Mouse (Mus musculus): ENCODE results near the gene Gulp1. TPM values are rescaled to one million over a fixed set of nuclear protein-coding genes. Genes with fewer than 3 reads are reported as not detected.

Gulp1 gene
- polyA plus RNA-seq, 1 experiment, result not detected

DNA sequence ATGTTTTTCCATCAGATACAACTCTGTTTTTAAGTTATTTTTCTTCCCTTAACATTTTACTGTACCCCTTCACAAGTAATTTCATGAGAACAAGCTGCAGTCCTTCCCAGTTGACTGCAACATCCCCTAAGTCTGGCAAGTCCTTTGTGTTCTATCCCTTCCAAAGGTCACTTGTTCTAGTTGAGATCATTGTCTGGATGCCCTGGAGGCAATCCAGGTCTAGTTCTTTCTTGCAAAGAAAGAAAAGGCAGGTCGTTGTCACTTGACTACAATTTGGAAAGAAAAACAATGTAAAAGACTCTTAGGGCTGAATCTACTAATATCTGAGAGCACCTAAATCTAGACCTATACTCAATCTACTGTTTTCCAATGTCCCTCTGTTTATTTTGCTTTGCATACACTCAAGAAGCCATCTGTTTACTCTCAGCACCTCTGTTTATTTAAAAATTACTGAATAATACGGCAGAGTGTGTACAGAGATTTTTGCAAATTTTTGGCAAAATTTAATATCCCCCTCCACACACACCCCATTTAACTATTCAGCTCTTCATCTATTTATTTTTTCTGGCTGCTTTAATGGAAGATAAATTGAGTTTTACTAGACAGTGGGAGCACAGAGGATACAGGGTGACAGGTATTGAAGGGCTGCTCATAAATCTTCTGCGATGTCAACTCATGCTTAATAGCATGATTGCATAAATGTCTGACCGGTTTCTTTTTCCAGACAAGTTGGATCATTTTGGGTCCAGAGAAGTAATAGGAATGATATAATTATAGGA is 252.5 kb downstream of the Gulp1 start:
- TF ChIP-seq CTCF (IDR thresholded peaks at IDR 0.05; ENCODE audit: insufficient read depth, low read depth, low read length) (no peak), POLR2A (IDR thresholded peaks at IDR 0.05; ENCODE audit: insufficient read depth, low read depth, low read length) (no peak)

GRCm38 (mm10) chr1:44806368-44806767 is 255.1 kb downstream of the Gulp1 start:
- Histone ChIP-seq H3K4me3 (ENCODE audit: insufficient read depth, low read depth, low read length) (no peak overlapping the region), H3K4me1 (ENCODE audit: control insufficient read depth, insufficient read depth, low read length) (no peaks in the 10 kb centered on the region), H3K27ac (ENCODE audit: insufficient read depth, low read depth, low read length) (no peak overlapping the region)
- no peak for TF ChIP-seq CTCF (IDR thresholded peaks at IDR 0.05; ENCODE audit: insufficient read depth, low read depth, low read length)
- no peak for TF ChIP-seq POLR2A (IDR thresholded peaks at IDR 0.05; ENCODE audit: insufficient read depth, low read depth, low read length)

More for the DNA sequence above, 252.5 kb downstream of the Gulp1 start:
- 82% methylated on average over 4 of the region's 4 CpGs for WGBS
- Histone ChIP-seq H3K4me1 (ENCODE audit: control insufficient read depth, insufficient read depth, low read length) (no peaks in the 10 kb centered on the region), H3K4me3 (ENCODE audit: insufficient read depth, low read depth, low read length) (no peak overlapping the region), H3K27ac (ENCODE audit: insufficient read depth, low read depth, low read length) (no peak overlapping the region)

GRCm38 (mm10) chr1:44810336-44810735 is 259.0 kb downstream of the Gulp1 start:
- Histone ChIP-seq H3K27ac (ENCODE audit: insufficient read depth, low read depth, low read length) (no peak overlapping the region), H3K4me3 (ENCODE audit: insufficient read depth, low read depth, low read length) (no peak overlapping the region), H3K4me1 (ENCODE audit: control insufficient read depth, insufficient read depth, low read length) (no peaks in the 10 kb centered on the region)
- no peak for TF ChIP-seq POLR2A (IDR thresholded peaks at IDR 0.05; ENCODE audit: insufficient read depth, low read depth, low read length)
- TF ChIP-seq CTCF (IDR thresholded peaks at IDR 0.05; ENCODE audit: insufficient read depth, low read depth, low read length), result no peak
- 84% methylated on average over 2 of the region's 2 CpGs for WGBS

GRCm38 (mm10) chr1:44833934-44834333 is 282.6 kb downstream of the Gulp1 start:
- H3K27ac ChIP-seq (ENCODE audit: insufficient read depth, low read depth, low read length), result no peak overlapping the region
- no peaks in the 10 kb centered on the region for H3K4me1 ChIP-seq (ENCODE audit: control insufficient read depth, insufficient read depth, low read length)
- H3K4me3 ChIP-seq (ENCODE audit: insufficient read depth, low read depth, low read length), result no peak overlapping the region
- 84% methylated on average over 4 of the region's 4 CpGs for WGBS
- TF ChIP-seq CTCF (IDR thresholded peaks at IDR 0.05; ENCODE audit: insufficient read depth, low read depth, low read length), result no peak
- no peak for TF ChIP-seq POLR2A (IDR thresholded peaks at IDR 0.05; ENCODE audit: insufficient read depth, low read depth, low read length)
